Mouse (Mus musculus): ENCODE measurements around the gene Fam166b.

DNA sequence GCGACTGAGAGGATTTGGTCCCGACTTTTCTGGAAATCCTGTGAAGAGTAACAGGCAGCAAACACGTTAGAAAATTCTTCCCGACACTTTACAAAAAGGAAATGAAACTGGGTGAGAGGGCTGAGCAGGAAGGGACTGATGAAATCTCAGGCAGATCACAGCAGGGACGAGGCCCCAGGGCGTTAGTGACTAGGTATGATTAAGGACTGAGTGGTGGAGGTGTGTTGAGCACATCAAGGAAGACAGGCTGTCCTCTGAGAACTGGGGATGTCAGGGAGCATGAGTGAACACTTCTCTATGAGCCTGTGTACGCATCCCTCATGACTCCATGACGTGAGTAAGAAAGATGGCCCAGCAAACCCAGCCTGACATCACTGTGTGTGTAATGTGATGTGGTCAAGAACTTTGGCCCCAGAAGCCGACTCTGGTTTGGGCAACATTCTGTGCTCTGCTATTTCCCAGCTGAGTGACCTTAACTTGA lies 9.1 kb downstream of the Fam166b start:
- TF ChIP-seq POLR2A (IDR thresholded peaks at IDR 0.05; ENCODE audit: low read depth, low read length) (no peak), CTCF (conservative IDR thresholded peaks at IDR 0.05; ENCODE audit: insufficient read depth, insufficient read length, low read depth, low read length) (no peak)
